Mouse (Mus musculus) midbrain, embryonic 12.5 days (tissue): ENCODE results near the gene Npw. TPM values are rescaled to one million over a fixed set of nuclear protein-coding genes. Genes with fewer than 3 reads are reported as not detected.

Source experiments
- ATAC-seq: fragments of 200-750 bp; cut with Nextera tagmentation; 2 replicates; pipeline ENCODE4 v1.8.0; 2017; ENCODE audit warnings: low read depth, moderate TSS enrichment, moderate library complexity; ENCODE audit not compliant: low FRiP score
- H3K27ac ChIP-seq: fragments of 300-500 bp; sonication (generic); replicated peaks from 2 replicates; pipeline ENCODE4 v1.5.1; 2016; ENCODE audit warnings: mild to moderate bottlenecking
- H3K27me3 ChIP-seq: fragments of 300-500 bp; sonication (generic); 2 replicates; pipeline ENCODE4 v1.6.1; 2016; ENCODE audit warnings: mild to moderate bottlenecking
- H3K36me3 ChIP-seq: fragments of 300-500 bp; sonication (generic); 2 replicates; pipeline ENCODE4 v1.6.1; 2016
- H3K4me1 ChIP-seq: fragments of 300-500 bp; sonication (generic); 2 replicates; pipeline ENCODE4 v1.6.1; 2016
- H3K4me2 ChIP-seq: fragments of 300-500 bp; sonication (generic); replicated peaks from 2 replicates; pipeline ENCODE4 v1.6.1; 2016; ENCODE audit warnings: mild to moderate bottlenecking, moderate library complexity
- H3K4me3 ChIP-seq: fragments of 300-500 bp; sonication (generic); 2 replicates; pipeline ENCODE4 v1.5.1; 2016; ENCODE audit warnings: mild to moderate bottlenecking
- H3K9ac ChIP-seq: fragments of 300-500 bp; sonication (generic); replicated peaks from 2 replicates; pipeline ENCODE4 v1.6.1; 2016; ENCODE audit warnings: mild to moderate bottlenecking, moderate library complexity
- H3K9me3 ChIP-seq: fragments of 300-500 bp; sonication (generic); 2 replicates; pipeline ENCODE4 v1.6.1; 2016; ENCODE audit warnings: mild to moderate bottlenecking
- WGBS: fragments of 180-500 bp; shearing (Covaris S2); methylation state at CpG from one replicate; pipeline ENCODE4 v1.1.7; 2016; 5-methylcytosine and 5-hydroxymethylcytosine counted together
- polyA plus RNA-seq: library from polyadenylated mRNA; unstranded; fragments of >200 nt; fragmentation: Nextera tagmentation; extraction: Ambion mirVana; gene quantifications from 2 replicates; pipeline ENCODE4 v1.2.1, GENCODE M21; 2016

Gene Npw
- polyA plus RNA-seq, 1 experiment from 2014 or later, result not detected

DNA sequence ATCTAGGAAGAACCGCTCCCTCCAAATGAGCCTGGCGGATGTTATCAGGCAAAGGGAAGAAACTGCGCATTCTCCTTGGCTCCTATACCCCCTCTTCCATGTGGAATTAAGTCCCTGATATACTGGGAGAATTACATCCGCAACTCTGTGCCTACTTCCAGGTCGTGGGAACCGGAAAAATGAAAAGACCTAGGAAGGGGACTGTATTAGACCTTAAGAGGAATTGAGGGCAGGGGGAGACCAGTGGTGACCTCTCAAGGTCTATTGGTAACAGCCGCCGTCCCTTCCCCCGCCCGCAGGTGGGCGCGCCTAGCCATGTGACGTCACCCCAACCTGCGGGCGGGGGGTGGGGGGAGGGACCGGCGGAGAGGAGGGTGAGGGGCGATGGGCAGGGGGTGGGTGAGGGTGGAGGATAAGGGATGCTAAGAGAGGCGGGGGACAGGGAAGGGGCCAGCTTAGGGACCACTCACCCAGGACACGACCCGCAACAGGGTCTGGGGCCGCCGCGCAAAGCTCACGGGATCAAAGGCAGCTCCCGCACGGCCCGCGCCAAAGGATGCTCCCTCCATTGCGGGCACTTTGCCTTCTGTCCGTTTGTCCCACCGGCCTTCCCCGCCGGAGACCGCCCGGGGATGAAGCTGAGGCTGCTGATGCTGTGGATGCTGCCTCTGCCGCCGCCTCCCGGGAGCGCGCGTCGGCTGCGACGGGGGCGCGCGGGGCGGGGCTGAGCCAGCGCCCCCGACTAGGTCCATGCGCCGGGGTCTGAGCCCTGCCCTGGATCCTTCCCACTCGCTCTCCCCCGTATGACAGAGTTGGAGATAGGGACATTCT is 31.2 kb upstream of the Npw start, which contains the start of gene Syngr3:
Gene Syngr3 (minus strand): TSS at position 705 of the 831 bp plus-strand sequence.
- H3K27me3 ChIP-seq, result peaks cover 52% of the 10 kb centered on the region
- H3K9ac ChIP-seq, result peak within 1 kb of the TSS; percentile 71
- peaks cover 23% of the 10 kb centered on the region for H3K4me1 ChIP-seq
- peaks cover 16% of the 10 kb centered on the region for H3K36me3 ChIP-seq
- H3K9me3 ChIP-seq, result no peaks in the 10 kb centered on the region
- under 1% methylated on average over 46 of the region's 55 CpGs for WGBS
- peak; percentile 65 for ATAC-seq
- H3K4me2 ChIP-seq, result peak within 1 kb of the TSS; percentile 87
- peak within 1 kb of the TSS; percentile 64 for H3K4me3 ChIP-seq
- H3K27ac ChIP-seq, result peak within 1 kb of the TSS; percentile 61

GRCm38 (mm10) chr17:24687599-24687998 is 29.3 kb upstream of the Npw start:
- peaks cover 7% of the 10 kb centered on the region; the same call in 1 of the 2 replicates for H3K36me3 ChIP-seq
- peak overlapping the region; percentile 50 for H3K4me2 ChIP-seq
- H3K27me3 ChIP-seq, result peaks cover 52% of the 10 kb centered on the region
- H3K9me3 ChIP-seq, result no peaks in the 10 kb centered on the region
- ATAC-seq, result no peak
- peak overlapping the region; percentile 39; the same call in 1 of the 2 replicates for H3K9ac ChIP-seq
- WGBS, result 20% methylated on average over 23 of the region's 23 CpGs
- no peak overlapping the region for H3K27ac ChIP-seq
- peak overlapping the region; percentile 28 for H3K4me3 ChIP-seq
- peaks cover 23% of the 10 kb centered on the region for H3K4me1 ChIP-seq

DNA sequence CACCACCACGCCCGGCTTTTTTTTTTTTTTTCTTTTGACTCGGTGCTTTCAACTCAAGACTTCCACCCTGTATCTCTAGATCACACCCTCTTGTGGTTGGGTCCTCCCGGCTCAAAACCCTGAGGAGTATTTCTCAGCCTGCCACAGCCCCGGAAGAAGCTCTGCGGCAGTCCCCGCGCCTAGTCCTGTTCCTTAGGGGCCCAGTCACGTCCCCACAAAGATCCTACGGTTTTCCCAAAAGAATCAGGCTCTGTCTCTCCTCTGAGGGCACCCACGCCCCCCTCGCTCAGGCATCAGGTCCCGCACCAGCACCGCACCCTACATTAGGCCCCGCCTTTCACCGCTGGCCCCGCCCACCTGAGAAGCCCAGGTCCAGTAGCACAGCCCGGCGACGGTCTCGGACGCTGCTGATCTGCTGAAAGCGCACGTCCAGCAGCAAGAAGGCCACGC is 28.9 kb upstream of the Npw start:
- Histone ChIP-seq H3K9ac (peak overlapping the region; percentile 39; the same call in 1 of the 2 replicates), H3K27ac (no peak overlapping the region)
- WGBS, result 1% methylated on average over 25 of the region's 25 CpGs

GRCm38 (mm10) chr17:24686514-24686913 is 28.3 kb upstream of the Npw start:
- Histone ChIP-seq H3K9ac (no peak overlapping the region), H3K9me3 (no peaks in the 10 kb centered on the region), H3K27me3 (peaks cover 52% of the 10 kb centered on the region), H3K36me3 (peaks cover 11% of the 10 kb centered on the region), H3K4me3 (no peak overlapping the region), H3K4me1 (peaks cover 23% of the 10 kb centered on the region), H3K27ac (no peak overlapping the region), H3K4me2 (peak overlapping the region; percentile 6; the same call in 1 of the 2 replicates)
- ATAC-seq, result no peak
- WGBS, result 31% methylated on average over 16 of the region's 16 CpGs

More for the DNA sequence above, 28.9 kb upstream of the Npw start:
- Histone ChIP-seq H3K36me3 (peaks cover 7% of the 10 kb centered on the region; the same call in 1 of the 2 replicates), H3K4me2 (peak overlapping the region; percentile 50), H3K27me3 (peaks cover 52% of the 10 kb centered on the region), H3K4me3 (peak overlapping the region; percentile 28), H3K9me3 (no peaks in the 10 kb centered on the region), H3K4me1 (peaks cover 23% of the 10 kb centered on the region)
- no peak for ATAC-seq

GRCm38 (mm10) chr17:24677500-24678080 is 19.3 kb upstream of the Npw start:
- WGBS, result 91% methylated on average over 24 of the region's 24 CpGs
- H3K27me3 ChIP-seq, result no peaks in the 10 kb centered on the region
- peaks cover 71% of the 10 kb centered on the region for H3K36me3 ChIP-seq
- H3K9ac ChIP-seq, result no peak overlapping the region
- no peak overlapping the region for H3K4me2 ChIP-seq
- no peak overlapping the region for H3K4me3 ChIP-seq
- no peaks in the 10 kb centered on the region for H3K9me3 ChIP-seq
- no peak for ATAC-seq
- no peak overlapping the region for H3K27ac ChIP-seq
- no peaks in the 10 kb centered on the region for H3K4me1 ChIP-seq

DNA sequence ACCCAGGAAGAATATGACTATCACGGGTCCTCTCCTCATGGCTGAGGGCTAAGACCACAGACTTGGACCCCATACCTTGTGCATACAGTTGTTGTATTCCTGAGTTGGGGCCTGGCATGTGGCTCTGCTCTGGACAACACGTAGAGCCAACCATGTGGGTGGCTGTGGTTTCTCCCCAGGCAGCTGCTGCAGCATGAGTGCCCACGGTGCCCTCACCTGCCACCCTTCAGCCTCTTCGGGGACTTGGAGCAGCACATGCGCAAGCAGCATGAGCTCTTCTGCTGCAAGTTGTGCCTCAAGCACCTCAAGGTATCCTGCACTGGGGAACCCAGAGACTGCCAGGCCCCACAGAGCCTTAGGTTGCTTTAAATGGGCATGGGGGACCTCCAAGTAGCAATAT is 18.6 kb upstream of the Npw start:
- 98% methylated on average over 5 of the region's 5 CpGs for WGBS
- H3K36me3 ChIP-seq, result peaks cover 64% of the 10 kb centered on the region
- no peak overlapping the region for H3K4me3 ChIP-seq
- H3K4me2 ChIP-seq, result no peak overlapping the region
- no peaks in the 10 kb centered on the region for H3K9me3 ChIP-seq
- no peak overlapping the region for H3K9ac ChIP-seq
- no peaks in the 10 kb centered on the region for H3K27me3 ChIP-seq
- H3K27ac ChIP-seq, result no peak overlapping the region
- peaks cover 5% of the 10 kb centered on the region for H3K4me1 ChIP-seq
- ATAC-seq, result no peak

DNA sequence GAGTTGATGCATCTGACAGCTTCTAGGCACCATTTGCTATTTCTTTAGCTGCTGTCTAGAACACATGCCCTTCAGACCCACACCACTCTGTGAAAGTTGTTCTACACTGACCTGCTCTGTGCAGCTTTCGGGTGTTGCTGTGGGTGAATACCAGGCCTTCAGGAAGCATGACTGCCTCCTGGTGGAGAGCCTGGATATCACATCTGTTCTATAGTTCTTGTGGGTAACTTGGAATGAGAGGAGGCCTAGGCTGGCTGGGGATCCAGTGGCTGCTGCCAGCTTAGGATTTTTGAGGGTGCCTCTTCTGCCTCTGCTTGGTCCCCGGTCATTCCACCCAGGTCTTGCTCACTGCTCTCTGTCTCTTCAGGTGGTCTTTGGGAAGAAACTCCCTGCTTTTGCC is 17.9 kb upstream of the Npw start:
- H3K4me3 ChIP-seq, result no peak overlapping the region
- H3K27me3 ChIP-seq, result no peaks in the 10 kb centered on the region
- H3K36me3 ChIP-seq, result peaks cover 57% of the 10 kb centered on the region
- peaks cover 12% of the 10 kb centered on the region for H3K4me1 ChIP-seq
- no peak overlapping the region for H3K4me2 ChIP-seq
- H3K9ac ChIP-seq, result no peak overlapping the region
- no peaks in the 10 kb centered on the region for H3K9me3 ChIP-seq
- ATAC-seq, result no peak
- H3K27ac ChIP-seq, result no peak overlapping the region
- 61% methylated on average over 2 of the region's 2 CpGs for WGBS

DNA sequence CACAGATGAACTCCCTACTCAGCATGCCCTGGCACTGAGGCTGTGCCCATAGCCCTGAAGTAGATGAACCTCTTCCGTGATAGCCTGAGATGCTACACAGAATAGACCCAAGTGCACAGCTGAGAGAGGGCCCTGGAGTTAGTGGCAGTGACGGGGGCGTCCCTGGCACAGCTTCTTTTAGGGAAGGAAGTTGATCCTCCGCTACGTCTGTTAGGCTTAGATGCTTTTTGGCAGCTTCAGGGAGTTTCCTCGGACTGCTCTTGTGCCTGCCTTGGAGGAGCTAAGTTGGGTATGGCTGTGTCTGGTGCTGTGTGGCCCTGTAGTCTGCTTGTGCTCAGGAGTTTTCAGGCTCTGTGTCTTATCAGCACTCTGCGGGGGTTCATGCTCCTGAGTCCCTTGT is 16.0 kb upstream of the Npw start:
- Histone ChIP-seq H3K9me3 (no peaks in the 10 kb centered on the region), H3K9ac (no peak overlapping the region), H3K4me1 (peaks cover 24% of the 10 kb centered on the region), H3K4me2 (no peak overlapping the region), H3K36me3 (peaks cover 38% of the 10 kb centered on the region), H3K27me3 (no peaks in the 10 kb centered on the region), H3K4me3 (no peak overlapping the region), H3K27ac (no peak overlapping the region)
- no peak for ATAC-seq
- 89% methylated on average over 7 of the region's 7 CpGs for WGBS

GRCm38 (mm10) chr17:24672141-24672540 is 13.9 kb upstream of the Npw start:
- Histone ChIP-seq H3K36me3 (peaks cover 17% of the 10 kb centered on the region), H3K4me2 (peak overlapping the region; percentile 19; the same call in 1 of the 2 replicates), H3K4me1 (peaks cover 31% of the 10 kb centered on the region), H3K9ac (no peak overlapping the region), H3K9me3 (no peaks in the 10 kb centered on the region), H3K27ac (no peak overlapping the region), H3K27me3 (no peaks in the 10 kb centered on the region), H3K4me3 (no peak overlapping the region)
- no peak for ATAC-seq
- 45% methylated on average over 5 of the region's 5 CpGs for WGBS

GRCm38 (mm10) chr17:24671346-24671745 is 13.1 kb upstream of the Npw start:
- WGBS, result 72% methylated on average over 5 of the region's 5 CpGs
- Histone ChIP-seq H3K9ac (peak overlapping the region; percentile 39), H3K4me3 (no peak overlapping the region), H3K27ac (no peak overlapping the region), H3K9me3 (no peaks in the 10 kb centered on the region), H3K4me1 (peaks cover 31% of the 10 kb centered on the region), H3K27me3 (no peaks in the 10 kb centered on the region), H3K4me2 (peak overlapping the region; percentile 86), H3K36me3 (0 out of 2 replicates have a peak, but pooled peaks cover 9% of the 10 kb centered on the region)
- ATAC-seq, result no peak

- Histone ChIP-seq H3K4me3 (peak overlapping the region; percentile 98), H3K4me2 (peak overlapping the region; percentile 86), H3K27ac (peak overlapping the region; percentile 84; the same call in 1 of the 2 replicates), H3K36me3 (0 out of 2 replicates have a peak, but pooled peaks cover 8% of the 10 kb centered on the region), H3K27me3 (no peaks in the 10 kb centered on the region), H3K9ac (peak overlapping the region; percentile 96), H3K4me1 (peaks cover 31% of the 10 kb centered on the region), H3K9me3 (no peaks in the 10 kb centered on the region)
- no peak for ATAC-seq
- 14% methylated on average over 8 of the region's 8 CpGs for WGBS
These were observed 12.1 kb upstream of the Npw start for GRCm38 (mm10) chr17:24670246-24670844.
